In the genomic region with DNA sequence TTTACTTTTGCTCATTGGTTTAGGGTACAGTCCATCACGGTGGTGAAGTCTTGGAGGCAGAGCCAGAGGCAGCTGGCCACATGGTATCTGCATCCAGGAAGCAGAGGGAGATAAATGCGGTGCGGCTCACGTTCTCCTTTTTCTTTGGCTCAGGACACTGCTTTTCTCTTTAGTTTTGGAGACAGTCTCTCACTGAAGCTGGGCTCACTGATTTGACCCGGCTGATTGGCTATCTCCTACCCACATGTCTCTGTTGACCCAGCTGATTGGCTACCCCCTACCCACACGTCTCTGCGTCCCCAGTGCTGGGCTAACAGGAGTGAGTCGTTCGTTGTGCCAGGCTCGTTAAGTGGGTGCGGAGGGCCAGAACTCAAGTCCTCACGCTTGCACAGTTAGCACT, we compare ENCODE assay signal across 9 mouse cellular contexts.
DNase-seq lines count a peak whose midpoint lies in the region; ATAC-seq and TF ChIP-seq lines count a peak whose summit lies in the region.
"Had no signal": no experiment of that assay in that cellular context is flagged by ENCODE, and none has a peak within 500 bp of the region (broad histone marks: within the 10 kb centered on the region; RNA-seq: fewer than 3 reads in every experiment).

No protein-coding gene starts in this region.

- H3K27me3 ChIP-seq in heart, embryonic 15.5 days = no peaks in the 10 kb centered on the region
- H3K27me3 ChIP-seq: neural tube, embryonic 13.5 days had no signal

- peak overlapping the region; percentile 40; the same call in 1 of the 2 replicates for H3K27ac ChIP-seq in layer of hippocampus, adult 2 months
- no peak overlapping the region; the same call in 1 of the 2 replicates for H3K27ac ChIP-seq in heart, embryonic 15.5 days
- H3K27ac ChIP-seq: neural tube, embryonic 13.5 days had no signal

- H3K4me2 ChIP-seq in heart, embryonic 15.5 days = peak overlapping the region; percentile 33
- H3K4me2 ChIP-seq: liver, embryonic 11.5 days; neural tube, embryonic 13.5 days had no signal

- H3K36me3 ChIP-seq in heart, embryonic 15.5 days = no peaks in the 10 kb centered on the region
- H3K36me3 ChIP-seq: neural tube, embryonic 13.5 days had no signal

- no peak for DNase-seq in layer of hippocampus, adult 2 months (ENCODE audit: low spot score in 2 of 2)
- DNase-seq in layer of hippocampus, adult 8-10 months (ENCODE audit: low spot score in 2 of 2) = no peak
- DNase-seq in adrenal gland, postnatal 36 days = peak; percentile 28 to 30
- DNase-seq in lung, postnatal 36 days = peak; percentile 63
- no peak for DNase-seq in embryo, embryonic 10 days (ENCODE audit: low spot score)
- DNase-seq in thymus, postnatal 0 days (ENCODE audit: low spot score) = no peak

- WGBS in heart, embryonic 15.5 days = 39% methylated on average over 12 of the region's 12 CpGs

- TF ChIP-seq CTCF in layer of hippocampus, adult 2 months (conservative IDR thresholded peaks at IDR 0.05) = no peak

- H3K4me1 ChIP-seq in heart, embryonic 15.5 days (replicated peaks) = peaks cover 22% of the 10 kb centered on the region

- ATAC-seq in heart, embryonic 15.5 days (replicated peaks; ENCODE audit: insufficient number of reproducible peaks, insufficient read depth, low FRiP score, low read depth) = no peak

- H3K9ac ChIP-seq in heart, embryonic 15.5 days = no peak overlapping the region
- H3K9ac ChIP-seq: neural tube, embryonic 13.5 days had no signal

- no peaks in the 10 kb centered on the region for H3K9me3 ChIP-seq in heart, embryonic 15.5 days (replicated peaks)
- H3K9me3 ChIP-seq: neural tube, embryonic 13.5 days had no signal

- no peak overlapping the region for H3K4me3 ChIP-seq in layer of hippocampus, adult 2 months
- no peak overlapping the region for H3K4me3 ChIP-seq in heart, embryonic 15.5 days
- H3K4me3 ChIP-seq: neural tube, embryonic 13.5 days had no signal

Comparison
In these comparisons a context has a peak if more than half of its experiments do, and no peak if none do; other contexts are left out.
1. DNase-seq: peak in adrenal gland, postnatal 36 days (2 of 2) and lung, postnatal 36 days (single experiment); none in layer of hippocampus, adult 2 months (0 of 2), layer of hippocampus, adult 8-10 months (0 of 2), embryo, embryonic 10 days (single experiment) and thymus, postnatal 0 days (single experiment).